Mouse (Mus musculus): ENCODE results near the gene Vps4a.

DNA sequence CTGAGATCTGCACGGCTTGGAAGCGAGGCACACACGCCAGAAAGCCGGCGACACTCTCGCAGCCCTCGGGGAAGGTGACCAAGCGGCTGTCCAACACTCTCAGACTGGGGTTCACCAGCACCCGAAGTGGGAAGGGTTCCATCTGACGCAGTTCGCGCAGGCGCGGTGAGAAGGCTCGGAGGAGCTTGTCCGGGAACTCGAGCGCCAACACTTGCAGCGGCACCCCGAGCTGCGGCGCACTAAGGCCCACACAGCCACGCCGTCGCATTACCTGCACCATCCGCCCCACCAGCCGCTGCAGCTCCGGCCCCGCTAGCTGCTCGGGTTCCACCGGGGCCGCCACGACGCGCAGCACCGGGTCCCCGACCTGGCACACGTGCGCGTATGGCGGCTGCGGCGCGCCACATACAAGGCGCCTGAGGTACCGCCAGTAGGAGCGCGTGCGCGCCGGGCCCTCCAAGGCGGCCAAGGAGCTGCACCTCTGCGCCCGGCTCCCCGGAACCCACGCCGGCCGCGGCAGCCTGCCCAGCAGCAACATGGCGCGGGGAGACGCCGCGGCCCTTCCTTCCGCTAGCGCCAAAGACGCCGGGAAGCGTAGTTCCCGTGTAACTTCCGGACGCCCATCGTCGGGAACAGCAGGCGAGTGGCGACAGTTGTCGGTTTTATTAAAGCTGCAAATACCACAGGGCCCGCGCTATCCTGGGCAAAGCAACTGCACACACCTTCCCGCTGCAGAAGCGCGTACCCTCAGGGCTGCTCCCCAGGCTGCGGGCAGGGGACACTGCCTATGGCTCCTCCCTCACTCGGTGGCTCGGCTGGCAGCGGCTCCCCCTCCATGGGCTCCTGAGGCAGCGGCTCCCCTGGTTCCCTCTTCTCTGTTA lies 17.3 kb downstream of the Vps4a start, which contains the start of gene Pdf:
- TF ChIP-seq CTCF (IDR thresholded peaks at IDR 0.05; ENCODE audit: low read depth) (no peak), EP300 (optimal IDR thresholded peaks at IDR 0.05) (no peak)
